Mouse (Mus musculus) lung, embryonic 15.5 days (tissue): ENCODE measurements around the gene Ccnyl1. TPM values are rescaled to one million over a fixed set of nuclear protein-coding genes. Genes with fewer than 3 reads are reported as not detected.

Source experiments
- ATAC-seq: fragments of 200-750 bp; cut with Nextera tagmentation; 2 replicates; pipeline ENCODE4 v1.8.0; 2017; ENCODE audit warnings: moderate number of reproducible peaks, borderline replicate concordance; ENCODE audit not compliant: low FRiP score, low TSS enrichment; ENCODE audit errors: extremely low read depth
- H3K27ac ChIP-seq: fragments of 300-500 bp; sonication (generic); 2 replicates; pipeline ENCODE4 v1.5.1; 2015; ENCODE audit warnings: moderate library complexity, mild to moderate bottlenecking, inconsistent platforms
- H3K27me3 ChIP-seq: fragments of 300-500 bp; sonication (generic); 2 replicates; pipeline ENCODE4 v1.6.1; 2015; ENCODE audit warnings: inconsistent platforms
- H3K36me3 ChIP-seq: fragments of 300-500 bp; sonication (generic); 2 replicates; pipeline ENCODE4 v1.6.1; 2015; ENCODE audit warnings: inconsistent platforms
- H3K4me1 ChIP-seq: fragments of 300-500 bp; sonication (generic); 2 replicates; pipeline ENCODE4 v1.6.1; 2015; ENCODE audit warnings: inconsistent platforms
- H3K4me2 ChIP-seq: fragments of 300-500 bp; sonication (generic); 2 replicates; pipeline ENCODE4 v1.6.1; 2015; ENCODE audit warnings: inconsistent platforms, mild to moderate bottlenecking, moderate library complexity
- H3K4me3 ChIP-seq: fragments of 300-500 bp; sonication (generic); 2 replicates; pipeline ENCODE4 v1.5.1; 2015; ENCODE audit warnings: mild to moderate bottlenecking, inconsistent platforms
- H3K9ac ChIP-seq: fragments of 300-500 bp; sonication (generic); 2 replicates; pipeline ENCODE4 v1.6.1; 2015; ENCODE audit warnings: inconsistent platforms
- H3K9me3 ChIP-seq: fragments of 300-500 bp; sonication (generic); 2 replicates; pipeline ENCODE4 v1.6.1; 2016; ENCODE audit warnings: inconsistent platforms
- WGBS: fragments of 180-500 bp; shearing (Covaris S2); methylation state at CpG from one replicate; pipeline ENCODE4 v1.1.7; 2015; 5-methylcytosine and 5-hydroxymethylcytosine counted together
- polyA plus RNA-seq: library from polyadenylated mRNA; unstranded; fragments of >200 nt; fragmentation: Nextera tagmentation; extraction: Ambion mirVana; gene quantifications from 2 replicates; pipeline ENCODE4 v1.2.1, GENCODE M21; 2015

Ccnyl1 gene
- polyA plus RNA-seq, 1 experiment from 2014 or later = 3.8 TPM

DNA sequence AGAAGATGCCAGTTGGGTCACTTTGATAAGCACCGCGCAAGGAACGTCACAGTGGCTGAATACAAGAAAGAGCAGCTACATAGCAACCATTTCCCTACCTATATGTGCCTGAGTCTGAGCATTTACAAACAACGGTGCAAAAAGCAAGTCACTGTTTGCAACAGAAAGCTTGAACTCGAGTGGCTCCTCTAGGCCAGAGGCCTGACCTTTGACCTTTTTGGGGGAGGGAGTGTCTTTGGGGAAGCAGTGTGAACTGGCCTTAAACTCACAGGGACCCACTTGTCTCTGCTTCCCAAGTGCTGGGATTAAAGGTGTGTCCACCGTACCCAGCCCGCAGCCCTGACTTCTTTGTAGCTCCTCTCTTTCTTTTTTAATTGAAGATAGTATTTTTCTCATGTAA is 63.4 kb downstream of the Ccnyl1 start:
- 69% methylated on average over 7 of the region's 7 CpGs for WGBS
- H3K27ac ChIP-seq = no peak overlapping the region
- no peaks in the 10 kb centered on the region for H3K36me3 ChIP-seq
- no peaks in the 10 kb centered on the region for H3K9me3 ChIP-seq
- no peaks in the 10 kb centered on the region for H3K27me3 ChIP-seq
- H3K9ac ChIP-seq = no peak overlapping the region
- H3K4me2 ChIP-seq = no peak overlapping the region
- ATAC-seq = no peak
- no peak overlapping the region for H3K4me3 ChIP-seq
- peaks cover 26% of the 10 kb centered on the region for H3K4me1 ChIP-seq

GRCm38 (mm10) chr1:64754658-64755057 is 64.4 kb downstream of the Ccnyl1 start:
- Histone ChIP-seq H3K27ac (no peak overlapping the region), H3K4me1 (peaks cover 26% of the 10 kb centered on the region), H3K36me3 (no peaks in the 10 kb centered on the region), H3K4me3 (no peak overlapping the region), H3K27me3 (no peaks in the 10 kb centered on the region), H3K4me2 (no peak overlapping the region), H3K9me3 (no peaks in the 10 kb centered on the region), H3K9ac (no peak overlapping the region)
- 82% methylated on average over 5 of the region's 5 CpGs for WGBS
- ATAC-seq = no peak

DNA sequence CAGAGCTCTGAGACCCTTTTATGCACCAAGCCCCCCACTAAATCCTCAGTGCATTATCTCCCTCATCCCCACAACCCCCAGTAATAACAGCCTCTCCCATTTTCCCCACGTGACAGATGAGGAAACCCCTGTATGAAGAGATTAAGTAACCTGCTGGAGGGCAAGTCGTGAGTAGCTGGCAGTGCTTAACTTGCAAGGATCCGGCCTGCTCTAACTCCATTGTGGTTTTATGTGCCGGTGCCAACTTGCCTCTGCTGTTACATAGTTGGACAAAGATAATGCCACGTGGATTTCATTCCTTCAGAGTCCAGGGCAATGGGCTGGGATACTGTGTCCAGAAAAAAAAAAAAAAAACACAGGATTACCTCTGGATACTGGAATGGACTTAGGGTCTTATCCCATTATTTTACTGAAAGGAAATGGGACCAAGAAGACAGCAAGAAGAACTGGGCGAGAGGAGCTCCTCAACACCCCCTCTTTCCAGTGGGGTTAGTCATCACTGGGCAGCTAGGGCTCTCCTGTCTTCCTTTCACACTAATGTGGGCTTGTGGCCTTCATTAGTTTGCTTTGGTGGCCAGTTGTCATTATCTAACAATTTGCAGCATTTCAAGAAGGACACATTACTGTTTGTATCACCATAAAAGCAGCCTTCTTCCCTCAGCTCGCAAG is 65.8 kb downstream of the Ccnyl1 start:
- Histone ChIP-seq H3K27ac (peak overlapping the region; percentile 66; the same call in 1 of the 2 replicates), H3K4me2 (no peak overlapping the region)

DNA sequence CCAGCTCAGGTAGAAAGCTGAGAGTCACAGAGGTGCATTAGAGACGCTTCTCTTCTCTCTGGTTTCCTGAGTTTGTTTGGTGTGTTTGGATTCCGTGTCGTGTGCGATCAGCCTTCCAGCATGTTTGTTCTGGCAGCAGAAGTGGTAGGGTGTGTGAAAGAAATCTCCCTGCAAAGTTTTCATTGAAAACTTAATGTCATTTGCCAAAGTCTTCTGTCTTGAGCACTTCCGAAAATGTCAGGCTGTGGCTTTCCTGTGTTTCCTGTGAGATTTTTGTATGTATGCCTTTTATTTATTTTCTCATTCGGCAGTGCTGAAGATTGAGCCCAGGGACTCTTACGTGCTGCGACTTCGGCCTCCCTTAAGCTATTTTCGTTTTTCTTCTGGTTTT is 66.4 kb downstream of the Ccnyl1 start:
- H3K4me1 ChIP-seq = peaks cover 26% of the 10 kb centered on the region
- H3K9ac ChIP-seq = no peak overlapping the region; the same call in 1 of the 2 replicates
- H3K27ac ChIP-seq = peak overlapping the region; percentile 66
- H3K4me3 ChIP-seq = no peak overlapping the region
- WGBS = 36% methylated on average over 10 of the region's 10 CpGs
- H3K4me2 ChIP-seq = 0 out of 2 replicates have a peak overlapping the region, but pooled peaks have one; percentile 10
- no peaks in the 10 kb centered on the region for H3K9me3 ChIP-seq
- ATAC-seq = no peak
- H3K36me3 ChIP-seq = no peaks in the 10 kb centered on the region
- no peaks in the 10 kb centered on the region for H3K27me3 ChIP-seq

More for the DNA sequence above, 65.8 kb downstream of the Ccnyl1 start:
- Histone ChIP-seq H3K4me1 (peaks cover 26% of the 10 kb centered on the region), H3K9me3 (no peaks in the 10 kb centered on the region), H3K27me3 (no peaks in the 10 kb centered on the region), H3K9ac (no peak overlapping the region), H3K4me3 (no peak overlapping the region), H3K36me3 (no peaks in the 10 kb centered on the region)
- ATAC-seq = no peak
- 58% methylated on average over 7 of the region's 7 CpGs for WGBS

DNA sequence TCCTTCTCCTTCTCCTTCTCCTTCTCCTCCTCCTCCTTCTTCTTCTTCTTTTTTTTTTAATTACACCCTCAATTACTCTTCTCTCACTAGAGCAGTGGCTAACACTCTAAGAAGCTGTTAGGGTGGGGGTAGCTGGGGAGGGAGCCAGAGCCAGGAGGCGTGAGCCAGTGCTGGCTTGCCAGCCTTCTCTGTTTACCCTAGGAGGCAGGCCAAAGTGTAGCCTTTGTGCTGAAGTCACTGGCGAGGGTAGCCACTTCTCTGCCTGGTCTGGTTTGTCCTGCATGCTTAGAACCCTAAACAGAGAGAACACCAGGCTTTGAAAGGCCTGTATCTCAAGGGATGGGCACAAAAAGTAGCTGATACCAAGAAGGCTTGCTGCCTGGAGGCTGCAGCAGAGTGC is 67.0 kb downstream of the Ccnyl1 start:
- peak; percentile 74; the same call in 1 of the 2 replicates for ATAC-seq
- H3K36me3 ChIP-seq = no peaks in the 10 kb centered on the region
- H3K4me1 ChIP-seq = peaks cover 26% of the 10 kb centered on the region
- peak overlapping the region; percentile 66 for H3K27ac ChIP-seq
- WGBS = 20% methylated on average over 2 of the region's 2 CpGs
- H3K4me3 ChIP-seq = no peak overlapping the region
- H3K27me3 ChIP-seq = no peaks in the 10 kb centered on the region
- no peaks in the 10 kb centered on the region for H3K9me3 ChIP-seq
- no peak overlapping the region for H3K4me2 ChIP-seq
- no peak overlapping the region for H3K9ac ChIP-seq

DNA sequence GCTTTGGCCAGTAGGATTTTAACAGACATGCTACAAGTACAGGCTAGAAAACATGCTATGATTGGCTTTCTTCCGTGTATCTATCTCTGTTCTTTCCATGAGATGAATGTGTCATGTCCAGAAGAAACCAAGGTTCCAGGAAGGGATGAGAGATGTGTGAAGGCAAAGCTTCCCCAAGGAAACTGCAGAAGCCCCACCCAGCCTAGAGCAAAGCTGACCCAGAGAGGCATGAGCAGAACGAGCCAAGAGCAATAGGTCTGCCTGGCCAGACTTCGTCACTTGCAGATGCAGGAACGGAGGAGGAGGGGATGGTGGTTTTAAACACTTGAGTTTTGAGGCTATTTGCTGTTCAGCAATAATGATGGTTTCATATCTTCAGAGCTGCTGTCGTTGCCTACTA is 67.5 kb downstream of the Ccnyl1 start:
- Histone ChIP-seq H3K36me3 (no peaks in the 10 kb centered on the region), H3K27me3 (no peaks in the 10 kb centered on the region), H3K4me2 (no peak overlapping the region), H3K4me1 (peaks cover 26% of the 10 kb centered on the region), H3K4me3 (no peak overlapping the region), H3K27ac (peak overlapping the region; percentile 66; the same call in 1 of the 2 replicates), H3K9me3 (no peaks in the 10 kb centered on the region), H3K9ac (no peak overlapping the region)
- ATAC-seq = no peak
- WGBS = 73% methylated on average over 5 of the region's 5 CpGs

DNA sequence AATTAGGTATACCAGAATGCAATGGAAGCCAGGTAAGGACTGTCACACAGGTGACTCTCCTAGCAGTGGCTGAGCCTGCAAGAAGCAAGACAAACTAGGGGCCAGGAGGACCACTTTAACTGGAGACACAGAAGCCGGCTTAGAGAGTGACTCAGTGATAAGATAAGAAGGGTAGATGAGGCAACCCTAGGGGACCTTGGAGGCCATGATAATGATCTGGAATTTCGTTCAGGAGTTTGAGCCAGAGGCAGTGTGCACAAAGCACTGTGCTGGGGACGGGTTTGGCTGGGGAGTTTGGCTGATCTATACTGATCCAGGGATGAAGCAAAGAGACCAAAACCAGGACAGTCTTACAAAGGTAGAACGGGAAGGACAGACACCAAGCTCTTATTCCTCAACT is 71.4 kb downstream of the Ccnyl1 start:
- Histone ChIP-seq H3K27ac (no peak overlapping the region), H3K27me3 (no peaks in the 10 kb centered on the region), H3K36me3 (no peaks in the 10 kb centered on the region), H3K4me1 (peaks cover 8% of the 10 kb centered on the region; the same call in 1 of the 2 replicates), H3K9me3 (no peaks in the 10 kb centered on the region), H3K9ac (no peak overlapping the region), H3K4me3 (no peak overlapping the region), H3K4me2 (no peak overlapping the region)
- WGBS = 50% methylated on average over 4 of the region's 4 CpGs
- no peak for ATAC-seq

DNA sequence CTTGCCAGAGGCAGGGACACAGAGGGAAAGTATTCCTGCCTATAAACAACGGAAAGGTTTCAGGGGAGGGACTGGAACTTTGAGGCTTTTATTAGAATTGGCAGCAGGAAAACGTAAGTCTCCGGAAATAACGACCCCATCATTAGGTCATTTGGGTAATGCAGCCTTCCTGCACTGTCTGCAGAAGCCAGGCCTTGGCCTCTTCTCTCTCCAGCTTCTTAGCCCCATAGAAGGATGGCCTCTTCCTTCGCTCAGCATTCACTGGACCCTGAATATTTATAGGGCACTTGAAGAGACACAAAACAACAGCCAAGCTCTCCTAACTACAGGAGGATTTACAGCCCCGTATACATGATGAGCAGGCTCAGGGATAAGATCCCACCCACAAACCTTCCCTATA is 79.9 kb downstream of the Ccnyl1 start:
- 52% methylated on average over 6 of the region's 6 CpGs for WGBS
- no peak for ATAC-seq

DNA sequence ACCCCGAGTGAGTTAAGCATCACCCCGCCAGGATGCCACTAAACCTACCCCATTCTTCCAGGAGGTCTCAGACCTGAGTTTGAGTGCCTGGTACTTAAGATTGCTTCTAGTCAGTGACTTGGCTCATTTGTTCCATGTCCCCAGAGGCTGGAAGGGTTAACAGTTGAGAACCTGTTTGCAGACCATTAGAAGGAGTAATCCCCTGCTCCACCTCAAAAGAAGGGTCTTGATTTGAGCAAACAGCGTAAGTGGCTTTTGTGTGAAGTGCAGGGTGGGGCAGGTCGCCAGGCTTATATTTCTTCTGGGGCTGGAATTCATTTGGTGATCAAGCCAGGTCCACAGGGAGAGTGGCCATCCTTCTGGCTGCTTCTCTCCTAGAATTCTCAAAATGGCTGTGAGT is 83.0 kb downstream of the Ccnyl1 start:
- Histone ChIP-seq H3K9ac (no peak overlapping the region), H3K4me3 (no peak overlapping the region), H3K9me3 (no peaks in the 10 kb centered on the region), H3K4me1 (no peaks in the 10 kb centered on the region), H3K27ac (peak overlapping the region; percentile 30; the same call in 1 of the 2 replicates), H3K27me3 (no peaks in the 10 kb centered on the region), H3K36me3 (no peaks in the 10 kb centered on the region), H3K4me2 (no peak overlapping the region)
- peak; percentile 74 for ATAC-seq
- WGBS = 62% methylated on average over 4 of the region's 4 CpGs

More for the DNA sequence above, 79.9 kb downstream of the Ccnyl1 start:
- Histone ChIP-seq H3K27ac (0 out of 2 replicates have a peak overlapping the region, but pooled peaks have one; percentile 16), H3K9ac (no peak overlapping the region), H3K27me3 (no peaks in the 10 kb centered on the region), H3K4me2 (no peak overlapping the region), H3K9me3 (no peaks in the 10 kb centered on the region), H3K4me1 (no peaks in the 10 kb centered on the region), H3K4me3 (no peak overlapping the region), H3K36me3 (no peaks in the 10 kb centered on the region)

Other genes starting within 250 kb of the Ccnyl1 start
- 35.1 and 36.4 TPM in 2 replicates for gene Creb1, start 157.8 kb upstream of the Ccnyl1 start, polyA plus RNA-seq
- 18.7 and 20.5 TPM in 2 replicates for gene Mettl21a, start 73.2 kb upstream of the Ccnyl1 start, polyA plus RNA-seq
- gene Fzd5, start 47.3 kb downstream of the Ccnyl1 start, polyA plus RNA-seq = 3.0 and 3.1 TPM in 2 replicates